Mouse (Mus musculus) cerebellum, postnatal 25 days (tissue): ENCODE measurements around the gene Gm10750.
"Not testable (repeated sequence)": the region's sequence is repeated elsewhere in the genome, so short reads cannot be mapped to it uniquely, and the experiment has no call there.

ENCODE experiments used
- DNase-seq, 2 experiments: peaks; one replicate each; pipeline ENCODE4 v3.0.0; 2021; ENCODE audit warnings: mixed read lengths in 2 of 2

Gene Gm10750

GRCm38 (mm10) chr2:149017137-149017536 lies at the start of gene Gm10750:
Gene Gm10750 (minus strand): TSS chr2:149017237.
- DNase-seq = not testable (repeated sequence)

- no peak for DNase-seq
Observed at GRCm38 (mm10) chr2:149004826-149005225, 12.2 kb downstream of the Gm10750 start.

DNA sequence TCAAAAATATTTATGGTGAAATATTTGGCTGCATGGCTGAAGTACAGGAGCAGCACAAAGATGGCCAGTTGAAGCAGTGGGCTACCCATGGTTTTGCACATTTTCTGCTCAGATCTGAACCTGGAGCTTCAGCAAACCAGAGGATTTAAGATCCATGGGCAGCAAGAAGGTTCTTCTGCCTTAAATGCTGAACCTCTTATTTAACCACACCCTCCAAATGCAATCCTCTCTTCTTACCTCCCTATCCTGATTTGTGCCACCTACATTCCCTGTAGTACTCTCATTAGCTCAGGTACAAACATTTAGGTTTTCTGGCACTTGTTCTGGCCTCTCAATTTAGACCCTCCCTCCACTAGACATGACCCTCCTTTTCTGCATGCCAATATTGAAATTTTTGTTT lies 13.9 kb downstream of the Gm10750 start, which contains the start of gene Gm1330:
Gm1330 (minus strand) TSS at position 101 of the 400 bp plus-strand sequence.
- DNase-seq = no peak

GRCm38 (mm10) chr2:148995133-148995532 lies 21.9 kb downstream of the Gm10750 start:
- no peak for DNase-seq
